Mouse (Mus musculus): Measurements from ENCODE around the gene Gm9268.
"Not testable (repeated sequence)": the region's sequence is repeated elsewhere in the genome, so short reads cannot be mapped to it uniquely, and the experiment has no call there.

Gm9268 gene

DNA sequence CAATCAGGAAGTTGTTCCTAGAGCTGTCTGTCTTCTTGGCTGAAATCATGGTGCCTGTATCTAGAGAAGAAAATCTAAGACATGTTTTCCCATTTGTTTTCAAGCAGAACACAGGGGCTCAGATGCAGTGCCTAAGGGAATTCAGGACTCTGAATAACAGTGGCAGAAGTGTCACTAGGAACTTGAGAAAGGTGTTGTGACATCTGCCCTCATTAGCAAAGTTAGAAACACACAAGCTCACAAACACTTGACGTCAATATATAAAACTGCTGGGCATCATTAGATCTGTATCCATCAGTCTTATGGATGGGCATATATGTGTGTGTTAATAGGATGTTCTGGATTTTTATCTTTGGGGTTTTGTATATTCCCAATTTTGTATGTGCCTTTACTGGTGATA lies at the start of gene Gm9268:
Gene Gm9268 (plus strand): TSS at position 301 of the 400 bp plus-strand sequence.
- DNase-seq, result not testable (repeated sequence)

DNA sequence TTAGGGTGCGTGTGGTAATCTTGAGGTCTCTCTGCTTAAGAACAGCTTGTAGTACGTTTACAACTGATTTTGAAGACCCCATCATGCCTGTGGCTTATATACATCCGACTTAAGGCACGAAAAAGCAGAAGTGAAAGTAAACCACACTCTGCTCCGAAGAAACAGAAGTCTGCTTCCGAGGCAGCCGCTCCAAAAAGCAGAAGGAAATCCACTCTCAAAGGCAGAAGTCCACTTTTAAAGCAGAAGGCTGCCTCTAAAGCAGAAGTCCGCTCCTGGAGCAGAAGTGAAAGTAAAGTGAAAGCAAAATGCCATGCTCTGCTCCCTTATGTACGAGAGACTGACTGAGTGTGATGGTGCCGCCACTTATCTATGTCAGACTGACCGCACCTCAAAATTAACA lies 38.5 kb upstream of the Gm9268 start:
- no peak for DNase-seq

DNA sequence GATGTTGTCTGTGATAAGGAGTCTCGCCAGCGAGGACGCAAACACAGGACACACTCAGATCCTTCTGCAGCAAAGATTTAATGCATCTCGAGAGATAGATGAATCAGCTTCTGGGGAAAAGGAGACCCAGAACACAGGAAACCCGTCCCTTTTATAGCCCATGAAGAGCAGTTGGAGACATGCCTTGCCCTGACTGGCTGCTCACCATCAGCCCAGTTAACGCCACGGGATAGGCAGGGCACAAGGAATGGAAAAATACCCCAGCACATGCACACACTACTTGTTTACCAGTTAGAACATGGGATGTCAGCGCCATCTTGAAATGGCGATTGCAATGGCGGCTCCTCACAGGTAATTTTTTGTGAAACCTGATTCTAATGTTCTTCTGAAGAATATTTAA lies 37.8 kb upstream of the Gm9268 start:
- no peak for DNase-seq

DNA sequence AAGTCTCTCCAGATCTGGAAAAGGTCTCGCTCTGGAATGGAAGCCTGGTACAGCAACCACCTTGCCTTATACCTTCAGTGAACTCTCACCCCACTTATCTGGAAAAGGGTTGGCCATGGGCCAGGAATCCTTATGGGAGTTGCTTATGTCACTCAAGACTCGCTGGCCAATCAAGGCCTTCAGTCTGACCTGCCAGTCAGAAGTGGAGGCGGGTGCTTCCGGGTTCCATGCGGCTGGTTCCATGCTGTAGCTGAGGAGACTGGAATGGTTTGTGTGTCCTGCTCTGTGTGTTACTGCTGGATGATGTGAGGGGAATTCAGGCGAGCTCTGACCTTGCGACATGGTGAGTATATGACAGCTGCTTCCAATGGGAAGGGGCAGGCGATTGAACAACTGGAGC lies 59.3 kb downstream of the Gm9268 start:
- DNase-seq, result no peak
